Mouse (Mus musculus) thymus, postnatal 14 days (tissue): ENCODE measurements around the gene Hira.
"Not testable (repeated sequence)": the region's sequence is repeated elsewhere in the genome, so short reads cannot be mapped to it uniquely, and the experiment has no call there.

Experiments
- DNase-seq: peaks from one replicate; pipeline ENCODE4 v3.0.0; 2021

Gene Hira

DNA sequence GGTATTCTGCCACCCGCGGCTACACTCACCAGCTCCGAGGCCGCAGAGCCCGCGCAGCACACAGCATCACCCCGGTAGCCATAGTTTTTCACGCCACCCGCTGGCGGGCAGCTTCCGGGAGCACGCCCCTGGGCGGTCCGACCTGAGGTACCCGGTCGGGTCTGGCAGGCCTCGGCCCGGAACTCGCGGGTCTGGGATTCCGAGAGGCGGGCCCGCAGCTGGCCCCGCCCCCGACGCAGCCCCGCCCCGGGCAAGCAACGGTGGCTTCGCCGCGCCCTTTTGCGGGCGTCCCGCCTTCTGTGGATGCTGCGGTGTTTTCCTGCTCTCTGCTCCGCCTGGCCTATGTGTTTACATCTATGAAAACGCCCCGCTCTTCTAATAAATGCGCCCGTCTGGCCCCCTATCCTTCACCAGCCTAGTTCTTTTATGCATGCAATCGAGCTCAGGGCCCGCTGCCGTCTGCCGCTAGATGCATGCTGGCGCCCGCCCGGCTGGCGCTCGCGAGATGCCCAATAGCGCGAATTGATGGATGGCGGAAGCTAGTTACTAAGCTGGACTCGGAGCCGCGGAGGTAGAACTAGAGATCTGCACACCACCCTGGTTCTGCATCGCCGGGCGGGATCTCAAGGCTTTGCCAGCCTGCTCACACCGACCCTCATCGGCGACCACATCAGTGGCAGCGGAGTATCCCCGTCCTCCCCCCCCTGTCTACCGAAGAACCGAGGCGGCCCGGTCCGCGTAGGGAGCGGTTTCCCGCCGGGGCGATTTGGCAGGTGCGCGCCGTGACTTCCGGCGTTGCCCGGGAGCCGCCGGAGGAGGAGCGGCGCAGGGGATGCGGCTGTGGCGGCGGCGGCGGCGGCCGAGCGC, at the start of gene Hira, which contains the start of gene Mrpl40:
TSS of gene Hira (plus strand) at position 596 of the 867 bp plus-strand sequence.
TSS of gene Mrpl40 (minus strand) at position 421 of the 867 bp plus-strand sequence.
- peak; percentile 95 for DNase-seq

DNA sequence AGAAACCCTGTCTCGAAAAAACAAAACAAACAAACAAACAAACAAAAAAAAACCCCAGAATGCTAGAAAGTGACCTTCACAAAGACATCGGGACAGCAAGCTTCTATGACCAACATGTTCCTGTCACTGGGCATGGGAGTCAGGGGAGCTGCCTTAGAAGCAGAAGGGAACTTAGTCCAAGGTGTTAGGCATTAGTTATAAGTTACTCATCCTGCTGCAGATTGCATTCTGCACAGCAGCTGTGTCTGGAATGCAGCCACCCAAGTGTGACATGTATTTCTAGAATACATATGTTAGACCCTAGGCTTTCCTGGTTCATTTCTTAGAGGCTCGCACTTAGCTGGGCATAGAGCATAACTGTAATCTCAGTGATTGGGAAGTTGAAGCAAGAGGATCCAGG, 48.2 kb upstream of the Hira start:
- DNase-seq: no peak

- no peak for DNase-seq
Observed at GRCm38 (mm10) chr16:18829102-18829501, 47.7 kb upstream of the Hira start.

DNA sequence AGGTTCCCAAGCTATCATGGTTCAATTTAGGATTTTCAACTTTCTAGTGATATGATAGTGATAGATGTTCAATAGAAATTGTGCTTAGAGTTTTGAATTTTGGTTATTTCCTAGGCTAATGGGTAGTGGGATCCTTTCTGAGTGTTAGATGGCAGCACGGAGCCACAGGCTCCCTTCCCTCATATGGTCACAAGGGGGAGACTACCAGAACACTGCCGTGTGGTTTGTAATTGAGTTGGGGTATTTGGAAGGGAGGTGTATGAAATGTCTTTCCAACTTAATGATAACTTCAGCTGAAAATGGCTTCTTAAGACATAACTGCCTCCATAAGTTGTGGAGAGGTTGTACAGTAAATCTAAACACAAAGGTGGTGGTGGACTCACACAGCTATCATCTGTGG, 43.4 kb upstream of the Hira start:
- no peak for DNase-seq

DNA sequence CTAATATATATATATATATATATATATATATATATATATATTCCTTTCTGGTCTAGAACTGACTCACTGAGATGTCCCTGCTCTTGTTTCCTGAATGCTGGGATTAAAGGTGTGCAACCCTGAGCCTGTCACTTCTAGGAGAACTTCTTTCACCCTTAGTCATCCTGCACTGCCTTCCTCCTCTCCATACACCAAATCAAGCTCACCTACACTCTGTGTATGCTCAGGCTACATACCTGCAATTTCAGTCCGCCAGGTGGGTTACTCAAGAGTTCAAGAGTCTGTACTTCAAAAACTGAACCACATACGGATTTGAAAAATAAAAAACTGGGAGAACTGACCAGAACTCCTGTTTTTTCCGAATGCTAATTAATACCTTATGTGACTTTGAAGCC, 40.8 kb upstream of the Hira start:
- no peak for DNase-seq

DNA sequence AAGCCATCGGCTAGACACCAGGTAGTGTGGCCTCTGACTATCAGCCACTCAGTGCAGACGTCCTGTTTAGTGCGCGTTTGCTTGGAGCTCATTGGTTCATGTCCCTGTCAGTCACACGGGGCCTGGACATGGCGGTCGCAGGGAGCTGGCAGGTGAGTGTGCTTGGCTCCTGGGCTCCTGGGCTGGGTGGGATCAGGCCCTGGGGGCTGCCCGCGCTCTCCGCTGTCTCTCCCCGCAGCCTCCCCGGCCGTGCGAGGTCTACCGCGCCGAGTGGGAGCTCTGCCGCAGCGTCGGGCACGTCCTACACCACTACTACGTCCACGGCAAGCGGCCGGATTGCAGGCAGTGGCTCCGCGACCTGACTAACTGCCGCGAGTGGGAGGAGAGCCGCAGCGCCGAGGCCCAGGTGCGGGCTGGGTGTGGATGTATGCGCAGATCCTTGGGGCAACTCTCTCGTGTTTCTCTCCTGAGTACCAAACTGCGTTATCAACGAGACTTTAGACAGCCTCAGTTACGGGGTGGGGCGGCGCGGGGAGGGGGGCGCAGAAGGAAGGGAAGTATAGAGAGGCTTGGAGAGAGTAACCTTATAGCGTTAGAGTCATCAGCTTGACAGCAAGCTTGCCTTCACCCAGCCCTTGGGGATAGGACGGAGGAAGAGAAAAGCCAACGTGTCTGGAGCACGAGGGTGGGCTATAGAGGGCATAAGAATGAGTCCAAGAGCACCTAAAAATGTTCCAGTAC, 40.2 kb upstream of the Hira start, which contains the start of the genes 2510002D24Rik and Gm28539:
TSS of gene 2510002D24Rik (plus strand) at position 111 of the 741 bp plus-strand sequence.
TSS of gene Gm28539 (plus strand) at position 117 of the 741 bp plus-strand sequence.
- peak; percentile 96 for DNase-seq

- no peak for DNase-seq
Observed at GRCm38 (mm10) chr16:18838346-18838745, 38.5 kb upstream of the Hira start.

GRCm38 (mm10) chr16:18846301-18846820, 30.5 kb upstream of the Hira start:
- DNase-seq: no peak

DNA sequence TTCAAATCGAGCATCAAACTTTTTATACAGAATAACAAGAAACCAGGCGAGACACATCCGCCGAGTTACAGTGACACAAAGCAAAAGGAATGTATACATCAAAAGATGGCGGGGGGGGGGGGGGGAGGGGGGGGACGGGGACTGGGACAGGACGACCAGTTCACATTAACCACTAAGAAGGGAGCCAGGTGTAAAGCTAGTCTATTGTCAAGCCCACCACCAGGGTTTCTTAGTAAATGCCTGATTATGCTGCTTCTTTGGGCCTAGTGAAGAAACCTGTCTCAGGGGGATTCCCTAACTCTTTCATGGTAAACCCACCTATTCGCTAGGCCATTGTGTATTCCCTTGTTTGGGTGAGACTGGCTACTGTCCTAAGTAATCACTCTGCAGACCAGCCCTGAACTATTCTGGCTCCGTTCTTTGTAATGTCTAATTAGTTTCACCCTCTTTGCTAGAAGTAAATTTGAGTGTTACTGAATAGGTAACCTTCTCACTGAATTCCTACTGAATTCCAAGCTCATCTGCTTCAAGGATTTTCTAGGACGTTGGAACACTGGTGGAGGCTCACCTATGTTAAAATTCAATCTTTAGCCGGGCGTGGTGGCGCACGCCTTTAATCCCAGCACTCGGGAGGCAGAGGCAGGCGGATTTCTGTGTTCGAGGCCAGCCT, 27.2 kb upstream of the Hira start:
- DNase-seq: not testable (repeated sequence)

DNA sequence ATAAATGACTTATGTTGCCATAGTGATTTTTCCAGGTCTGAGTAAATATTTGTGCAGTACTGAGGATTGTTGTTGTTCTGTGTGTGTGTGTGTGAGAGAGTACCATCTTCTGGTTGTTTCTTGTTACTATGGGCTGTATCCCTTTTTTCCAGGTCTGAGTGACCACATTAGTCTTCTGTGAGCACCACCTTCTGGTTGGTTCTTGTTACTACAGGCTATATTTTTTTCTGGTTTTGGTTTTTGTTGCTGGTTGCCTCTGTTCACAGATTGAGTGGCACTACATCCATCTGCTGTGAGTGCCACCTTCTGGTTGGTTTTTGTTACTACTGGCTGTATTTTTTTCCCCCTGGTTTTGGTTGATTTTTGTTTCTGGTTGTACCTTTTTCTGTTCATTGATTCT, 18.3 kb upstream of the Hira start:
- DNase-seq: peak; percentile 47

GRCm38 (mm10) chr16:18860186-18860585, 16.7 kb upstream of the Hira start:
- no peak for DNase-seq

DNA sequence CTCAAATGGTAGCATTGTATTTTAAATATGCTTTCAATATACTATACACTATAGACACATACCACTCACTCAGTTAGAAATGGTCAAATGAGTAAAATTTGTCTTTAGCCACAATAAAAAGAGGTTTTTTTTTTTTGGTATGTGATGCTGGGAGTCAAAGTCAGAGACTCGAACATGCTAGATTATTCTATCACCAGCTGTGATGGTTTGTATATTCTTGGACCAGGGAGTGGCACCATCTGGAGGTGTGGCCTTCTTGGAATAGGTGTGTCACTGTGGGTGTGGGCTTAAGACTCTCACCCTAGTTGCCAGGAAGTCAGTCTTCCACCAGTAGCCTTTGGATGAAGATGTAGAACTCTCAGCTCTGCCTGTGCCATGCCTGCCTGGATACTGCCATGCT, 6.3 kb upstream of the Hira start:
- not testable (repeated sequence) for DNase-seq

GRCm38 (mm10) chr16:18876091-18876441, 771 bp upstream of the Hira start:
- no peak for DNase-seq

DNA sequence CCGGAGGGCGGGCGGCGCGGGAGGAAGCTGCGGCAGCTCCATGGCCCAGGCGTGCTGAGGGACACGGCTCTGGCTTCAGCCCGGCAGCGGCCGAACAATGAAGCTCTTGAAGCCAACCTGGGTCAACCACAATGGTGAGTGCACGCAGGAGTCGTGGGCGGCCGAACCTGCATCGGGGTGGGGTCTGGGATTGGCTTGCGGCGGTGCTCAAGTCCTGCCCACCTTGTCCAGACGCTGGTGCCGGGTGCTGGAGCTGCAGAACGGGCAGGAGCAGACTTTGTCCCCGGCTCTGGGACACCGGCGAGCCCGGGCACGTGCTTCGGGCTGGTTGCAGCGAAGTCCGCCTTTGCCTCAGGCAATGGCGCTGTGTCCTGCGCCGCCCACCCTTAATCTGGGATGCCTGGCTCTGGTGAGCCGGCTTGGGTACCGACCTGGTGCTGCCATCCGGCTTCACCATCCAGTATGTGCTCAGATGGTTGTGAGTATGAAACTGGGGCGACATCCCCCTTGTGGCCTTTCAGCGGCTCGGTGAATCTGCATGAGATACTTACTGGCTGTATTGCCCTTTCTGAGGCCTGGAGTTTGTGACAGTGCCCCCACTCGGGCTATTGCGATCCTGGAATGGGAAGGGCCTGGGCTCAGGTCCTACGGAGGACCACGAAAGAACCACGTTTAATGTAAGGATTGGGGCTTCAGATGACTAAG, 701 bp downstream of the Hira start:
- DNase-seq: peak; percentile 76

DNA sequence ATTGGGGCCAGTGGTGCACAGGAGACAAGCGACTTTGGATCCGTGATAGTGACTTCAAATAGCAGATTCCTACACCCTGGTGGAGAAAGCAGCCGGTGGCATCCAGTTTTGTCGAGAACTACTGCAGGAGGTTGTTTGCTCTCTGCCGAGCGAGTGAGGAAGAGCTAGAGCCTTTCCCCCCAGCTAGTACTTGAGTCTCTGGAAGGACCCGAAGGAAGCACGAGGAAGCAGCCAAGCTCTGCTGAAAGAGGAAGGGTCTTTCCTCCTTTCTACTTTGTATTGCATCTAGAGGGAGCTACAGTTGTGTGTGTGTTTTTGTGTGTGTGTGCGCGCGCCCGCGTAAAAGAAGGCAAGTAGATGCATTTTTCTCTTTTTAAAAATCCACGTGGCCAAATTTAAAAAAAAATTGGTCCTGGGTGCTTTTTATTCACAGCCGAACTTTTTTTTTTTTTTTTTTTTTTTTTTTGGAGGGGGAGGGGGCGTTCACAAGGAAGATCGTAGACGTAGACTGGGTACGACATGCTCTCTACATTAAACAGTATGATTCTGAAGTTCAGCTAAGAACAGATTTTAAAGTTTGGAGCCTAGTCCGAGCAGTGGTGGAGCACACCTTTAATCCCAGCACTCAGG, 1.4 kb downstream of the Hira start:
- DNase-seq: no peak

DNA sequence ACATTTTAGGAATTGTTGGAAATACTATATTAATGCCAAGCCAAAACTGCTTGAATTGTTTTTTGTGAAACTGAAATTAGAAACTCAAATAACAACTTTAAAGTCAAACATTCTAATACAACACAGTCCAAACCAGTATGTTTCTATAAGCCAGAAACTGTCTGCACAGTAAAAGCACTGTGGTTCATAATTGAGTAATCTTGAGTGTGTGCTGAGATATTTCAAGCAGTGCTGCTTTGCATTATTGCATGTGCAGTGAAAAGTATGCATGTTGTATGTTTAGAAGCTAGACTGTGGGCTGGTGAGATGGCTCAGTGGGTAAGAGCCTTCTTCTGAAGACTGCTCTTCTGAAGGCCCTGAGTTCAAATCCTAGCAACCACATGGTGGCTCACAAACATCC, 7.2 kb downstream of the Hira start:
- no peak for DNase-seq

DNA sequence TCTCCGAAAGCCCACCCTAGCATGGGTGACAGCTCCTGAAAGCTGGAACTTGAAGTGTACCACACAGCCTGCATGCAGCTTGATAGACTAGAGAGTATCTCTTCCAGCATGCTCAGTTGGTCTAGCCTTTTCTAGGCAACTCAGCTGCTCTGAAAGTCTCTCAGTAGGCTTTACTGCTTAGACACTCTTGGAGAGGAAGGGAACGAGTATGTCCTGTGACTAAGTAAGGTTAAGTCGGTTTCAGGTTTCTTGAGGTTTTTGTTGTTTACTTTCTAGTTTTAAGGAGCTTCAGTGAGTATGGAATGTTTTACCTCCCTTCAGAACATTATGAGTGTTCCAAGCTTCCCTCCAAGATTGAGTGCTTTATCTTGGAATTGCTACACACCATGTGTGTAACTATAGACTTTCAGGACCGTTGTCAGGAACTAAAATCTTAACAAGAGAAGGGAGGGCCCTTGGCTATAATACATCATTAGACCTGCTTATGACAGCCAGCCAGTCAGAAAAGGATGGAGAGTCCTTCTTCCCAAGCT, 17.1 kb downstream of the Hira start:
- DNase-seq: no peak

DNA sequence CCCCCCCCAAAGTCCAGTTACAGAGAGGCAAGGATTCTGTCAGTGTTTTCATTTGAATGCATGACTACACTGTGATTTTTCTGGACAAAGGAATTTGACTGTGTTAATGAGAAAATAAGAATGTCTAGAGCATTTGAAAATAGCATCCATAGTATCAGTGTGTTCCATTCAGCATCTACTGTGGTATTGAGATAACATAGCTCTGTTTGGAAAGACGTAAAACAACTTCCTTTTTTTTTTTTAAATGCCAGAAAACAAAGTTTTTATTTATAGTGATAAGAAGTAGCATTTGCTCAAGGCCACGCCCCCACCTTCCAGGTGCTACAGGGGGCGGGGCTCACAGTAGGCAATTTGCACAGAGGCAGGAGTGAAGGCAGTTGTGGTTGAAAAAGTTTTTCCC, 18.4 kb downstream of the Hira start:
- DNase-seq: no peak

- no peak for DNase-seq
Observed at GRCm38 (mm10) chr16:18896429-18896828, 19.6 kb downstream of the Hira start.

- DNase-seq: no peak
Observed at GRCm38 (mm10) chr16:18905648-18906047, 28.8 kb downstream of the Hira start.

DNA sequence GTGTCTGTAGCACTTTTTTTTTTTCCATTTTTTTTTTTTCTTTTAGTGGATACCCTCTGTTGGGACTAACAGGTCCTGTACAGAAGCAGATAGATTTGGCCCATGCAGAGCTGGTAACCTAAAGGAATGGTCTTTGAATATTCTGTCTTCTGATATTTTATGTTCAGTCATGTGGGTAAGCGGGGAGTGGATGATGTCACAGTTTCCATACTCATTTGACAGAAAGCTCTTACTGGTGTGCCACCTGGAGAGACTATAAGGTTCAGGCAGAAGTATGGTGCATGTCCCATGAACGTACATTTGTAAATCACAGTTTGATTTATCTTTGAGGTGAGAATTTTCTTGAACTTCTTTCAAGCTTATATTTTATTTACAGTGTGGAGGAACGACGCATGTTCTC, 39.2 kb downstream of the Hira start:
- DNase-seq: no peak

DNA sequence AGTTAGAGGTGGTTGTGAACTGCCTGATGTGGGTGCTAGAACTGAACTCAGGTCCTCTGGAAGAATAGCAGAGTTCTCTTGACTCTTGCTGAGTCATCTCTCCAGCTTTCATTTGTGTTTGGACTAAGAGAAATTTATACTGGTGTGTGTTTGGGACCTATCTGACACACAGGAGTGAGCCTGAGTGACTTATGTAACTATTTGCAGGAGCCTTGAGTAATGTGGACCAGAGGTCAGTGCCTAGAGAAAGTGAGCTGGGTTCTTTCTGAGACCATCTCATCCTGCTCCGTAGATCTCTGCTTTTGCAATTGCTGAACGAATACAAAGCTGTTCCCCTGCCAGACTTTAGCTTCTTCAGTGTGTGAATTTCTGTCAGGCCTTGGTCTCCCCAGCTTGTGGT, 44.9 kb downstream of the Hira start:
- DNase-seq: no peak
